Mouse (Mus musculus): ENCODE data around the gene Col4a1.

The Col4a1 gene

GRCm38 (mm10) chr8:11265971-11266370 lies 46.7 kb downstream of the Col4a1 start:
- no peak for DNase-seq (ENCODE audit: low read depth)

DNA sequence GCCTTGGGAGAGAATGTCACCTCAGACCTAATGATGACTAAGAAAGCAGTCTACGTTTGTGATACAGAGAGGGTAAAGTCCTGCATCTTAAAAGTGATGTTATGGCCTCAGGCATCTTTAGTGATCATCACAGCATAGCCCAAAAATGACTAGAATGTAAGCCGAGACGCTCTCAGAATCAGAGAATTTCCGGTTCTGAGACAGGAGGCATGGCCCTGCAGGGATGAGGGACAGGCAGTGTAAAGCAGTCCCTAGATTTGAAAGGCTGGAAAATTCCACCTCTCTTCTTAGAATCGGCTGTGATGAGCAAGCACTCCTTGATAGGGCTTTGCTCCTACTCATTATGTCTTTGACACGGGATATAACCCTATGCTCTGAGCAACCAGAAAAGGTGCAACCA lies 48.8 kb downstream of the Col4a1 start:
- no peak for DNase-seq (ENCODE audit: low read depth)

DNA sequence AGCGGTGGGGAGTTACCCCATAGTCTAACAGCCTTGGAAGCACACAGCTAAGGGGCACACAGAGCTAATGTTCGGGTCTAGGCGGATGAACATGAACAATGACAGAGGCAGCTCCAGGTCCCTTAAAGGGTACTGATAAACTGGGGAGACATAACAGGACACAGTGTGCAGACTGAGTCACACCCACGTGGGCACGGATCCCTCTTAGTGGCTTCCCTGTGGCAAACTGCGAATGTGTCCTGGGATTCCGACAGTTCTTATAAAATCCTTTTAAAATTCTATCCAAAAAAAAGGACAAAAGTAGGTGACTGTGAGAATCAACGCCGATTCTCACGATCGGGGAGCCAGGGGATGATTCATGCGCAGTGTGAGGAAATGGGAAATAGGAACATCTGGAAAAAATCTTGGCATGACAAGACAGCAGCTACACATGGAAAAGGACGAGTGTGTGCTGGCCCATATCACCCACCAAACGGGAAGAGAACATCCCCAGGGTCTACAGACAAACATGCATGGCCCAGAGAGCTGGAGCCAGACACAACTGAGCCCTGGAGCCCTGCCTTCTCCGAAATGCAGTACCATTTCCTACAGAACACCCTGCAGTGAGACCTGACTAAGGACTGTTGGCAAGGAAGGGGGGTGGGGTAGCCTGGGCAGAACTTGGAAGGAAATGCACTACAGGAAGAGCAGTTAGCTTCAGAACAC lies 50.4 kb downstream of the Col4a1 start:
- no peak for DNase-seq (ENCODE audit: low read depth)

- DNase-seq (ENCODE audit: low read depth): no peak
Observed at GRCm38 (mm10) chr8:11259832-11260615, 52.6 kb downstream of the Col4a1 start.

- DNase-seq (ENCODE audit: low read depth): no peak
Observed at GRCm38 (mm10) chr8:11258517-11259136, 54.0 kb downstream of the Col4a1 start.

GRCm38 (mm10) chr8:11257079-11258017 lies 55.3 kb downstream of the Col4a1 start:
- DNase-seq (ENCODE audit: low read depth): no peak

DNA sequence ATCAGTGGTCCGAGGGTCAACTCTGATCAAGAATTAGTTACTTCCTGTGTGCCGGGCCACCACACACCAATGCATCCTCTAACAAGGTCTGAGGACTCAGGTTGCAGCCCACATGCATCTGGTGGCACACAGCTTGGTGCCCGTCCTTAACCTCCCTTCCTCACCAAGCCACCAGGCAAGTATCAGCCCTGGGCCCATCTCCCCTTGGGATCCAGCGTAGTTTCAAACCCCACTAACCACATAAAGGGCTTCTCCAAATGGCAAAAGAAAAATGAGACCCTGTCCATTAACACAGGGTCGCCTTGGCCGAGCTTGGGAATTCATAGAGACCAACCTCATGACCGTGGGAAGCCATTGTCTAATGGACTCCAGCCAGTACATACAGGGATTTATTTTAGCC lies 56.2 kb downstream of the Col4a1 start:
- DNase-seq (ENCODE audit: low read depth): no peak

DNA sequence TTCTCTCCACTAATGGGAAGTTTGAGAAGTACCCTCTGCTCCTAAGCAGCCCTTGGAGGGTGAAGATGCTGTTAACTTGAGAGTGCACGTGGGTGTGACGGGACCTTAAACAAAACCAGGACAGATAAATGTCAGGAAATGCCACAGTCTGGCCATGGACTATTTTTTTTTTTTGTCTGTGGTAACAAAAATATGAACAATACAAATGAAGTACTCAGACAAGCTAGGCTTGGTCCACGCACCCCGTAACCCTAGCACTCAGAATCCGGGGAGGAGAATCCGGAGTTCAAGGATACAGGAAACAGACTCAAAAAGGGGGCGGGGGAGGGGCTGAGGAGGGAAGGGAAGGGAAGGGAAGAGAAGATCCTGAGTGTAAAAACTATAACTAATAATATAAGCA lies 56.9 kb downstream of the Col4a1 start:
- no peak for DNase-seq (ENCODE audit: low read depth)

DNA sequence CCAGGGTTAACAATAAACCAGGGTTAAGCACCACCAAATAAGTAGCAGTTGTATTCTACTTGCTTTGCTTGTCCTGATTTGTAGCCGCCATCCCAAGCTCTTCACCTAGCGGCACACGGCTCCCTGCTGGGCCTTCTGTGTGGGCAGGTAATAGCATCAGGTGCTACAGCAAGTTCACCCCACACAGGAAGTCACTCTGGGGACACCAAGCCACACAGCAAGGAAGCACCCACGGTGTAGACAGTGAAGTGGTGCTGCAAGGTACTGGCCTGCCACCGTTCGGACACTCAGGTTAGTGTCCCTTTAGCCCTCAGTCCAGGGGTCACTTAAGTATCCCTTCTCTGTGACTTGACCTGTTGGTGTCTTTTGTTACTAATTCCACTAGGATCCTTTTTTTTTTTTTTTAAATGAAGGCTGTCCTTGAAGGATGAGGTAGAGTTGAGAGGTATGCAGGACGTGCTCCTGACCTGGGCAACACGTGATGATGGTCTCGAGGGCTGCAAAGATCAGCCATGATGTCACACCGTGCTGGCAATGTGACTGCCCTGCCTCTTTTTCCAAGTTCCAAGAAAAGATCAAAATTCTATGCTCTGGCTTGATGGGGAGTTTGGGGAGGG lies 57.6 kb downstream of the Col4a1 start:
- no peak for DNase-seq (ENCODE audit: low read depth)

GRCm38 (mm10) chr8:11254510-11254909 lies 58.1 kb downstream of the Col4a1 start:
- DNase-seq (ENCODE audit: low read depth): no peak

DNA sequence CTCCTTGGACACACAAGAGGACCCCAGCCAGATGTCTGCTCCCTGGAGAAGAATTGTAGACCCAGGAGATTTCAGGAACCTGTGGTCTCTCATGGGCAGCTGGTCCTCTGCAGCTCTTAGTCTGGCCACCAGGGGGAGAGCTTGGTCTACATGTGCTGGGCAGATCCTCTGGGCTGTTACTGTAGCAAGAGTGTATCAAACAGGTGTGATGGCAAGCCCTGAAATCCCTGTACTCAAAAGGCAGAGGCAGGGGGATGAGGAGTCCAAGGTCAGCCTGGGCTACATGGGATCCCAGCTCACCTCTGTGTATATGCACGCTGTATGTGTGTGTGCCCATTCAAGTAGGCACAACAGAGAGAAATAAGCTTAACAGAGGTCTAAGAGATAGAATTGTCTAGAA lies 59.1 kb downstream of the Col4a1 start:
- DNase-seq (ENCODE audit: low read depth): peak; percentile 20

GRCm38 (mm10) chr8:11253041-11253440 lies 59.6 kb downstream of the Col4a1 start:
- no peak for DNase-seq (ENCODE audit: low read depth)

DNA sequence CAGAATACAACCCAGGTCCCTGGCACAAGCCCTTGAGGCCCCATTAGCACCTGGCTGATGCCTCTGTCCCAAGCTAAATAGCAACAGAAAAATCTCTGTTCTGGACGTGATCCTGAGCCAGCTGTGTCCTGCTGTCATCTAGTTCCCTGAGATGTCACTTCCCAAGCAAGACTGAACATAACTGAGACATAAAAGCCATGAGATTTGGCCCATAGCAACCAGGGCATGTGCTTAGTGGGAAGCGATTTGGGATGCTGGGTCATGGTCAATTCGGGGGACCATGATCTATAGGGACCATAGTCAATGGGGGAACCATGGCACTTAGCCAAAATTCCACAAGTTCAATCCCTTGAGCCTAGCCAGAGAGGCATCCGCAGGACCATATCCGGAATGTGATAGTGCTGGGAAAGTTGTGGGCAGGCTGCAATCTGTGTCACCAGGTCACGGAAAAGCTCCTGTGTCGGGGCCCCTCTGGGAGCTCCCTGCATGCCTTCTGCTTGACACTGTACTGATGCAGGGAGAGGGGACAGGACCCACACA lies 60.3 kb downstream of the Col4a1 start:
- DNase-seq (ENCODE audit: low read depth): no peak

DNA sequence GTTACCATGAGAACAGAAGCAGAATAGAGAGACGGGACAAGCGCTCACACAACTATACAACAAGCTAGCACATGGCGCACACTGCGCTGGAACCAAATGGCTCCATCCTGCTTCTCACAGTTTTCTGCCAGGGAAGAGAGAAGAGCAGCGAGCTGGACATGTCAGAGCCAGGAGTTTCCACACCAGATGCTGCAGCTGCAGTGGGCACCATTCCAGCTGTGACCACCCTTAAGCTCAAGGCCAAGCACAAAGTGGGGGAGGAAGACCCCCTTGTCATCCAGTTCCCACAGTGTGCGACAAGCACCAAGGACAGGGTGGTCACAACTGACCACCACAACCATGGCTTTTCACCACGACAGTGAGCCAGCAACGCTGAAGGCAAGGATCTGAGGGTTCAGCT lies 62.5 kb downstream of the Col4a1 start:
- DNase-seq (ENCODE audit: low read depth): no peak

- no peak for DNase-seq (ENCODE audit: low read depth)
Observed at GRCm38 (mm10) chr8:11249541-11250058, 63.0 kb downstream of the Col4a1 start.

DNA sequence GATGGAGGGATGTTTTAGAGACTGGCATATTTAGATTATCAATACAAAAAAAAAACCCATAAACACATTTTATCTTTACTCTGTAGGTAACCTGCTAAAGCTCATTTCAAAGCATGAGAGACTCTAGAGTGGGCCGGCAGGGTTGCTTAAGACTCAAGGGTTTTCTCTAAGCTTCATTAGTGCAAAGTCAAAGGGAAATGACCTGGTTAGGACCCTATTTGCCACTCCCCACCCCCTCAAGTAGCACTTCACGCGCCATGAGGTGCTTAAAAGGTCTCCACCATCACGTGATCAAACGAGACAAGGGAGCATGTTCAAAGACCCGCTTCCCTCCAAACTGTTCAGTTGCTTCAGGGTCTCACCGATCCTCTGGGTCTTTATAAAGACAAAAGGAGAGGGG lies 63.9 kb downstream of the Col4a1 start:
- no peak for DNase-seq (ENCODE audit: low read depth)

- no peak for DNase-seq (ENCODE audit: low read depth)
Observed at GRCm38 (mm10) chr8:11241488-11241887, 71.1 kb downstream of the Col4a1 start.

DNA sequence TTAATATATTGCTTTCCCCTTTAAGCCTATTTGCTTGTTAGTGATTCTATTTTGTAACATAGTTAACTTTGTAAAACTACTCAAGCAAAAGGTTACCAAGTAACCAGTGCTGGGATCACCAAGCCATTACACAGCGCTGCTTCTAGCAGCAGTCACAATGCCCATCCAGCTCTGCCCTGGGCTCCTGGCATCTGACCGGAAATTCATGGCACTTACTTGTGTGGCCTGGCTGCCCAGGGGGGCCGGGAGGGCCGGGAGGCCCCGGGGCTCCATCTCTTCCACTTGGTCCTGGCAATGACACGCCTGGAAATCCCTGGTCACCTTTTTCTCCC lies 77.8 kb downstream of the Col4a1 start:
- no peak for DNase-seq (ENCODE audit: low read depth)

- DNase-seq (ENCODE audit: low read depth): no peak
Observed at GRCm38 (mm10) chr8:11234151-11234878, 78.3 kb downstream of the Col4a1 start.

DNA sequence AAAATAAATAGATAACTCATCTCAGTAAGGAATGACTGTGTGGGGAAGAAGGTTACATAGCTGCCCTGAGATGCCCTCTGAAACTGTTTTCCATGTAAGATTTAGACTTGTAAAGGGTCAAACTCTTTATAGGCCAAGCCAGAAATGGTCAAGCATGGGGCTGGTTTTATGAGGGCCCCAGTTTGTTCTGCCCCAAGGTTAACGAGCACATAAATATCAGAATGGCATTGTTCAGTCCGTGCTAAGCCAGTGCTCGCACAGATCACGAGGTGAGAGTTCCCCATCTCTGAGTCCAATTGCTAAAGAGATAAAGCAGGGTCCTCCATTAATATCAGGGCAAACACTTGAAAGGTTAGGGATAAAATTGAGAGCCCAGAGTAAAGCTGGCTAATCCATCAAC lies 79.6 kb downstream of the Col4a1 start:
- DNase-seq (ENCODE audit: low read depth): no peak

- DNase-seq (ENCODE audit: low read depth): no peak
Observed at GRCm38 (mm10) chr8:11230277-11230676, 82.3 kb downstream of the Col4a1 start.
